Mouse (Mus musculus): ENCODE data around the gene Fign. TPM values are rescaled to one million over a fixed set of nuclear protein-coding genes. Genes with fewer than 3 reads are reported as not detected.

Fign gene
- total RNA-seq (2014; fragmentation: Nextera tagmentation) (not detected in 2 replicates), total RNA-seq (2017) (not detected in 2 replicates)

DNA sequence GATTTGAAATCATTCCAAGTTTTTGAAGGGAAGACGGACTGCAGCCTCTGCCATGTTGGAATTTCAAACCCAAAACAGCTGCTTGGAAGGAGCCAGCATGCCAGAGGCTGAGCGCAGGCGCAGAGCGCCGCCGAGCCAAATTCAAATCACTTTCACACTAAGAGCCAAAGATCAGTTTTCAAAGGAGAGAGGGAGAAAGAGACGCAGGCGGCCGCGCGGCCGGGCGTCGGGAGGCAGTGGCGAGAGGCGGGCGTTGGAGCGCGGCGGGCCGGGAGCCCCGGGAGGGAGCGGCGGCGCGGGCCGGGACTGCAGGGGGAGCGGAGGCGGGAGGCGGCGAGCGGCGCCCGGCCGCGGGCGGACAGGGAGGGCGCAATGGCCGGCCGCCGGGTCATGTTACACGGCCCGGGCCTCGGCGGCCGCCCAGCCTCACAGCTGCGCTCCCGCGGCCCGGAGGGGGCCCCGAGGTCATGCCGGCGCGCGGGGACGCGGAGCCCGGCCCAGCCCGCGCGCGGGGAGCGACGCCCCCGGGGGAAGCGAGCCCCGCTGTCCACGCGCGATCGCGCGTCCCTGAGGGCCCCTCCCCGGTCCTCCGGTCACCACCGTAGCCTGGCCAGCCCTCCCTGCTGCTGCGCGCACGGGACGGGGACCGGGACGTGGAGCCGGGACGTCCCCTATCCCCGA is at the start of gene Fign:
TSS of gene Fign (minus strand) at position 102 of the 681 bp plus-strand sequence.
- no peak for ATAC-seq (replicated peaks; ENCODE audit: low FRiP score, low TSS enrichment, poor library complexity, severe bottlenecking)

DNA sequence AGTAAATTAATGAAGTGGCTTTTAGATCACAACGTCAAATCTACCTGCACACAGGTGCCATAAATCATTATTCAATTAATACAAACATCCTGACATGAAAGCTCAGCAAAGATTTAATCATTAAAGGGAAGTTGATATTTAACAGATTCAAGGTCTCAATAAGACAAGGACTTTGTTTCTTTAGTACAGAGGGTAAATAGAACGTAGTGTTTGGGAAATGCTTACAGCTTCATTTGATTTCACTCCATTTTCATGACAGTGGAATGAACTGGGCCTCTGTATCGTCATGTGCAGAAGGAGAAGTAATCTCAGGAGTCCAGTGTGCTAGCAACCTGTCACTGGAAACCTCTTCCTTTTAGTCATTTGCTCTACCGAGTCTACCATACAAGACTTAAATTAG is 35.8 kb upstream of the Fign start:
- ATAC-seq (replicated peaks; ENCODE audit: low FRiP score, low TSS enrichment, poor library complexity, severe bottlenecking) = no peak

DNA sequence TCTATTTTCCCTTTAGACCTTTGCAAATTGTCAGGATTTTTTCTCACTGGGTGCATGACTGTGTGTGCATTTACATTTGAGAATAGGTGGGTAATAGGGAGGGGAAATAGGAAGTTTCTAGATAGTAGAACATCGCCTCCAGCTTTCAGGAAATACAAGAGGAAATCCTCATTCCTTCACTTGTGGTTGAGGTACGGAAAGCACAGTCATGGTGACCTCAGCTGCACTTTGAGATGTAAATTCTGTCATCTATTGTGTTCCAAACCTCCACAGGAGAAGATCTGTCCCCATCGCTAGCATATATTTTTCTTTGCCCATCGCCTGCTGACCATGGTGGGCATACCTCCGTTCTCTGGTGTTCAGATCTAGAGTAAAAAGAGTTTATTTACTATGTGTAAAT is 22.7 kb upstream of the Fign start:
- ATAC-seq (replicated peaks; ENCODE audit: low FRiP score, low TSS enrichment, poor library complexity, severe bottlenecking) = no peak

DNA sequence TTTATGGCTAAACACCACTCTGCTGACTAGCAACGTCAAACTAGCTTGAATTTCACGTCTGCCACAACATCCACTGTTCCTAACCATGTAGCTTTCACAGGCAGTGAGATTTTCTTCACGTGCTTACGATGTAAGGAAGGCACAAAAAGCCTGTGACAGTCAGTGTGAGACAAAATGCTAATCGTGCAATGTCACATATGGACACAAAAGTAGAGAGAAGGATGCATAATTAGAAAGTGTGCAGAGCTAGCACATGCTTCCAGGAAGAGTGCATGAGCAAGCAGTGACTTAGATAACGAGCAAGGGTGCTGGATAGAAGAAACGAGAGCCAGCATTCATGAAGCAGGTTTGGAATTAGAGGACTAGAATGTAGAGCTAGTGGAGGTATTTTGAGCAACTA is 18.8 kb upstream of the Fign start:
- ATAC-seq (replicated peaks; ENCODE audit: low FRiP score, low TSS enrichment, poor library complexity, severe bottlenecking) = no peak

DNA sequence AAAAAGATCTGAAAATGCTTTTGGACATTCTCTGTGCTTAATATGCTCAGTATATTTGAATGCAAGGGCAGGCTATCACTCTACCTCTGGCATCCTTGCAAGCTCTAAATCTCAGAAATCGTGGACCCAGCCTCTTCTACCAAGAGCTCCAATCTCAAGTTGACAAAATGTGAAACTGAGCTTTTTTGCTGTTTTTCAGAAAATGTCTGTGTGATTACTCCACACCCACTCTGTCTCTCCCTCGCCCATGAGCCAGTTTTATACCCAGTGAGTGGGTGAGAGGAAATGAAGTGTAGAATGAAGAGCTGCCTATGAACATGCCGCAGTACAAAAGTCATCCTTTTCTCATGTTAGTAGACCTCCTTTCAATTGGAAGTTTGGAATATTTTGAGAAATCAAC is 13.3 kb upstream of the Fign start:
- no peak for ATAC-seq (replicated peaks; ENCODE audit: low FRiP score, low TSS enrichment, poor library complexity, severe bottlenecking)

DNA sequence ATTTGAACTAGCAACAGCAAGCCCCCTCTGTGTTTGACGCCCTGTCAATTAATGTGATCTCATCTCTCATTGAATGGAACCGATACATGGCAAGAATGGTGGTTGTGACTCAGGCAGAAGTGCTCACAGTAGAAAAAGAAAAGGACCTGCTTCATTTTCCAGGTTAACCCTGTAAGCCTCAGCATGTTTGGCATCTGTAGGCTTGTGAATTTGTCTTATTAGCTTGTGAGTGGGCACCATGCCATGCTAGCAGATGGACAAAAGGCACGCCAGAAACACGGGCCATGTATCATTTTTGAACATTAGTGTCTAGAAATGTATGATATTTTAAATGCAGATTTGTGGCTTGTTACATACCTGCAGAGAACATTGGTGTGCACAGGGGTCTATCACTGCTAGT is 12.0 kb upstream of the Fign start:
- ATAC-seq (replicated peaks; ENCODE audit: low FRiP score, low TSS enrichment, poor library complexity, severe bottlenecking) = no peak

DNA sequence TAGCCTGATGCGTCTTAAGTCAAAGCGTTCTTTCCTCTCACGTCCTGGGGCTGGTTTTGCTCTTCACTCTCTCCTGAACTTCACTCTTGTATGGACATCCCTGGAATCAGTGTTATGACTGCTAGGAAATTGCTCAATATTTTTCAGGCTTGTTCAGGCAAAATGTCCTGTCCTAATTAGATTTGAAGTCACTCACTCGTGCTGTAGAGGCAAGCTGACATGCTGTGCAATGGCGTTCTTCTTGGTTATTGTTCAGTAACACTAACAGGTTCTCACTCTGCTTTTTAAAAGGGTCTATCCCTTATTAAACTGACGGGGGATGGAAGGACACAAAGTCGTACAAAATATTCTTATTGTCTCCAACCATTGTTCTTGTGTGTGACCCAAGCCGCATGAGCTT is 10.2 kb upstream of the Fign start:
- no peak for ATAC-seq (replicated peaks; ENCODE audit: low FRiP score, low TSS enrichment, poor library complexity, severe bottlenecking)

DNA sequence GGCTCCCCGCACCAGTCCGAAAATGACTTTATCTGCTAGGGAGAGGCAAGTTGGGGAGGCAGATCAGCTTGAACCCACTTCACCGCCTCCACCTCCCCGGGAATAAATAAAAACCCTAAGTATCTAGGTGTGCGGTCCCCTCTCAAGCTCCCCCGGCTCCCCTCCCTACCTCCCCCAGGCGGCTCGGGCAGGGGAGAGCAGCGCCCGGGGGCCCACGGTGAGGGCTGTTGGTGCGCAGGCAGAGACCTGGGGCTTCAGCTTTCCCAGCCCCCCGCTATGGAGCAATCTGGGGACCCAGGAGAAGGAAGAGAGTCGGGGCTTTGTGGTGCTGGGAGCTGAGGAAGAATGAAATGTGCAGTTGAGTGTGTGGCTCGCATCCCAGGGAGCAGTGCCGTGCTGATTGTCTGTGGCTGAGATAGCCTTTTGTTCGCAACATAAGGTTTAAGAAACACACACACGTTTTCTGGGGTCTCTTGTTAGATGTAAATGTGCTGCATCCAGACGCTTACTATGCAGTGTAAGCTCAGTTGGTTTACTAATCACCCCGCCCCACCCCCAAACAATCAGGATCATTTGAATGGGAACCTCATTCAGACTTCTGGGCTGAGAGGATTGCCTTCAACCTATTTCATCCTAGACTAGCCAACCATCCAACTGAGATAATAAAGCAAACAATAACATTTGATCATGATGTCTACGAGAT is 931 bp upstream of the Fign start:
- no peak for ATAC-seq (replicated peaks; ENCODE audit: low FRiP score, low TSS enrichment, poor library complexity, severe bottlenecking)

DNA sequence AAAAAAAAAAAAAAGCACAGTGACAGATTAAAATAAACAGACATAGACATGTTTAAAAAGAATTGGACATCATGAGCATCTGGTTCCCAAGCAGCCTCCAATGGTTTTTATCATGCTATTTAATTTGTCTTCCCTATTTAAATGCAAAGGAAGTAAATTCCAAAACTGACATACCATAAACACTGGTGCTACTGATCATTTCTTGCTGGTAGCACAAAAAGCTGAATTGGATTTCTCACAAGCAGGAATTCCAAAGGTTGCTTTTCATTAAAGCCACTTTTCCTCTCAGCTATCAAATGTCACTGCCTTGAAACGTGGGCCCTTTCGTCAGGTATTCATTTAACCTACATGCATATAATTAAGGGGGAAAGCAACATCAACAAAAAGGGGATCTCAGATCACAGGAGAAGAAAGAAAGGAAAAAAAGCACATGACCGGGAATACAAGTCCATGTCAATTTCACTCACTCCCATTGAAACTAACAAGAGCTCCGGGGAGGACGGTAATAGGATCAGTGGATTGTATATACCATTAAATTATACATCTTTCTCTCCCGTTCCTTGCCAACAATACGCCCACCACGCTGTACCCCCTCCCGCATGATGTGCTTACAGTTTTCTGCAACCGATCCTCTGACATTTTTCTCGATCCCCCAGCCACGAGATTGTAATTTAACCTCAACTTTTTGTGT is 972 bp downstream of the Fign start:
- no peak for ATAC-seq (replicated peaks; ENCODE audit: low FRiP score, low TSS enrichment, poor library complexity, severe bottlenecking)

DNA sequence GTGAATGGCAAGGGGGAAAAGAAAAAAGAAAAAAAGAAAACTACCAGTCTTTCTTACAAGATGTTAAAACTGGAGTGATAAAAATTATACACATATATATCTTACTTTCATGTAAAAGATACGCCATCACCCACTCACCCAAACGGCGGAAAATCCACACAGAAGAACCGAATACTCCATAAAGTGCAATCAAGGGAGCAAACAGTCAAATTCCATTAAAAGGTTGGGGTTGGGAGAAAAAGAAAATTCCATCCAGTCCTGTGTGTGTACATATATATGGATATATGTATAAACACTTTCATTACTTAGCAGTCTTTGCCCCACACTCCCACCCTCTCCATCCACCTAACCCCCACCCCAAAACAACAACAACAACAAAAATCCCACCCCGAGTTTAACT is 1.7 kb downstream of the Fign start:
- ATAC-seq (replicated peaks; ENCODE audit: low FRiP score, low TSS enrichment, poor library complexity, severe bottlenecking) = no peak

DNA sequence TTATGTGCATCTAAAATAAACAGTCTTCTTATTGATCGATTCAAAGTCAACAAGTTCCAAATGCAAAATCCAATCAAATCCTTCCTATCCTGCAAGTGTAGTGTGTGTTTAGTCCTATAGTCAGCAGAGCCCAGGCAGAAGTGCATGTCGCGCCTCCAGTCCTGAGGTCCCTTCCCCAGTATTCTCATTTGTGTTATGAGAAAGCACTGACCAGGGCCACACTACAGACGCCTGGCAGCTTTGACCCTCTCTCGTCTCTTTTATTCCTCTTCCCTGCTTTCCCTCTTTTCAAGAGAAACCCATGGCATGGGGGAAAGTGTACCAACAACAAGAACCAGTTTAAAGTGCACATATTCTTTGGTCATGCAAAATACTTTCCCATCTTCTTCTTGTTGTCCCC is 2.3 kb downstream of the Fign start:
- no peak for ATAC-seq (replicated peaks; ENCODE audit: low FRiP score, low TSS enrichment, poor library complexity, severe bottlenecking)

DNA sequence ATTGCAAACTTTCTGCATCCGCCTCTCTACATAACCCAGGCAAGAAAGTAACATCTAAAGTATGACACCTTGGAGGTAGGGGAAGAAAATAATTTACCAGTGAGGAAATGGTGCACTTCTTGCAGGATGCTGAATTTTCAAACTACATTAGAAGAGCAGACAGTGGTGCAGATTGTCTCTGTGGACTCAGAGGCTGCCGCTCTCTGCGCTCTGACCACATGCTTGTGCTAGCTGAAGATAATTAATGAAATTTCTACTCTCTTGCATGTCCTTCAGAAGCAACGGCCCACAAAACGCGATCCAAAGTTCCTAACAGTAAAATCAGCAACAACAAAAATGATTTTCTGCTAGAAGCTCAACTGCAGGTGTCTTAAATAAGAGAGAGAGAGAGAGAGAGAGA is 4.8 kb downstream of the Fign start:
- ATAC-seq (replicated peaks; ENCODE audit: low FRiP score, low TSS enrichment, poor library complexity, severe bottlenecking) = no peak

DNA sequence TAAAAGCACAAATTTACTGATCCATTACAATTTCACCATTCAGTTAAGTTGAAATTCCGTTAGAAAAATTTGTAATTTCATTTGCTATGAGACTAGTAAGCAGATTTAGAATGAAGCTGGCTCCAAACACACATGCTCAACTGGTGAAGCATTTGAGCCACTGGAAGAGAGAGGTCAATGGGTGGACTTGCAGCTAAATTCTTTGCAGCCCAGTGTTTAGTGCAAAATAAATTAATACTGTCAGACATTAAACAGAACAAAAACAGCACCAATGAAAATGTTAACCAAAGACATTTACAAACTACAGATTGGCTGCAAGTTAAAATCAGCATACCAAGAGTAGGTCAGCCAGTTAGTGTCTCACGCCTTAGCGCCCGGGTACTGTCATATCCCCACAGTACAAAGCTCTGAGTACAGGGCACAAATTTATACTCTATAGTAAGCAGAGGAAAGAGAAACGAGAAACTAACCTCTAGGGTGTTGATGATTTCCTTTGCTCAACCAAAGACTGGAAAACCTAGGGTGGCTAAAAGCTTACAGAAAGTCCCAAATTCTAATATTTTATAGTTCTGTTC is 13.9 kb downstream of the Fign start:
- no peak for ATAC-seq (replicated peaks; ENCODE audit: low FRiP score, low TSS enrichment, poor library complexity, severe bottlenecking)

DNA sequence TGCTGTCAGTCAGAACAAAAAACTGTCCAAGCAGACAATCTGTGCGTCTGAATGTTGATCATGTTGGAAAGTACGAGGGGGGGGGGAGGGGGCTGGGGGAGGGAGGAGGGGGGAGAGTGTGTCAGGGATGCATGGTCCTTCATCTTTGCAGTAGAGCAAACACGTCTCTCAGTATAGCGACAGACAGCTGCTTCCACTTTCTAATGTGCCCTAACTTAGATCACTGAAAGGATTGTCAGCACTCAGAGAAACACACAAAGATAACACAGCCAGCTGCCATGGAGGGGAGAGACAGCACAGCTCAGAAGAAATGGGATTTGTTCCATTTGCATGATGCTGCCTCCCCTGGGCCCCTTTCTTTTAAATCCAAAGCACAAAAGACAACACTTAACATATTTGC is 18.1 kb downstream of the Fign start:
- ATAC-seq (replicated peaks; ENCODE audit: low FRiP score, low TSS enrichment, poor library complexity, severe bottlenecking) = no peak

DNA sequence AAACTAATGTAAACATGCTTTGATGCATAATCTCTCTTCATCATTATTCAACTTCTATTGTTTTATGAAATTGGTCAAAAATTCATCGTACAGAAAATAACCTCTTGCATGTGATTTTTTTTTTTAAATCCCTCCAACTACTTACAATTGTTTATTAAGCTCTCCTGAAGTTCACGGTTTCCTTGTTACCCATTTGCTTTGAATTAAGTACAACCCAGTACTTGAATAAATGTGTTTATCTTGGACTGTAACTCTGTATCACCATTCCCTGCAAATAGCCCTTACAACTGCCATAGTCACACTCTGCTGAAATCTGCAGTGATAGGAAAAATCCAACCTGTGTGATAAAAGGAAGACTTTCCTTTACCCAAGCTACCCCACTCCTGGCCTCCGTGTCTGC is 19.3 kb downstream of the Fign start:
- ATAC-seq (replicated peaks; ENCODE audit: low FRiP score, low TSS enrichment, poor library complexity, severe bottlenecking) = no peak

DNA sequence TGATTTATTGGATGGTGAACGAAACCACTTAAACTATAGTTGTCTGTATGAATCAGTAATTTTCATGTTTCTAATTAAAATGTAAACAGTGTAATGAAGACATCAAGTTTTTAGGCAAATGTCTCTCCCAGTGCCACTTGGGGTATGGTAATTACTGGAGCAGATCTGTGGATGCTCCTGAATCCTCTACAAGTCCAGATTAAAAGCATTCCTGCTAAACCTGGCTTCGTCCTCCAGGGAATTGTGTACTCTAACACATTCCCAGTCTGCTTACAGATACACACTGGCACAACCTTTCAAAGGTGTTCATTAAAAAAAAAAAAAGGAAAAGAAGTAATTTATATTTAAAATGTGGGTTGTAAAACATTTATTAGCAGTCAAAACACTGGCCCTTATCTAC is 20.0 kb downstream of the Fign start:
- no peak for ATAC-seq (replicated peaks; ENCODE audit: low FRiP score, low TSS enrichment, poor library complexity, severe bottlenecking)

DNA sequence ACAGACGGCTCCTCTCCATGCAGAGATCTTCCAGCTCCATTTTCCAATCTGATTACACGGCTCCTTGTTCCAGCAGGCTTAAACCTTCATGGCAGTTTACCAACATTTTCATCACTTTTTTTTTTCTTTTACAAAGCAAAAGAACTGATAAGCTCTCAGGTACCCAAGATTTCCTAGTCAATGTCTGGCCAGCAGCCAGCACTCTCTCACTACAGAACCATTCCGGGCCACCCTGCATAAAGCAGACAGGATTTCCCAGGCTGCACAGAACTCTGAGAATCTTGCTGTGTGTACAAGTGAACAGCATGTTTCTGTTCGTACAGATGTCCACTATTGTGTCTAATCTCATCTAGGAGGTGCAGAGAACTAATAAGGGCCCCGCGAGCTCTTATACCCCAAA is 22.0 kb downstream of the Fign start:
- ATAC-seq (replicated peaks; ENCODE audit: low FRiP score, low TSS enrichment, poor library complexity, severe bottlenecking) = no peak

DNA sequence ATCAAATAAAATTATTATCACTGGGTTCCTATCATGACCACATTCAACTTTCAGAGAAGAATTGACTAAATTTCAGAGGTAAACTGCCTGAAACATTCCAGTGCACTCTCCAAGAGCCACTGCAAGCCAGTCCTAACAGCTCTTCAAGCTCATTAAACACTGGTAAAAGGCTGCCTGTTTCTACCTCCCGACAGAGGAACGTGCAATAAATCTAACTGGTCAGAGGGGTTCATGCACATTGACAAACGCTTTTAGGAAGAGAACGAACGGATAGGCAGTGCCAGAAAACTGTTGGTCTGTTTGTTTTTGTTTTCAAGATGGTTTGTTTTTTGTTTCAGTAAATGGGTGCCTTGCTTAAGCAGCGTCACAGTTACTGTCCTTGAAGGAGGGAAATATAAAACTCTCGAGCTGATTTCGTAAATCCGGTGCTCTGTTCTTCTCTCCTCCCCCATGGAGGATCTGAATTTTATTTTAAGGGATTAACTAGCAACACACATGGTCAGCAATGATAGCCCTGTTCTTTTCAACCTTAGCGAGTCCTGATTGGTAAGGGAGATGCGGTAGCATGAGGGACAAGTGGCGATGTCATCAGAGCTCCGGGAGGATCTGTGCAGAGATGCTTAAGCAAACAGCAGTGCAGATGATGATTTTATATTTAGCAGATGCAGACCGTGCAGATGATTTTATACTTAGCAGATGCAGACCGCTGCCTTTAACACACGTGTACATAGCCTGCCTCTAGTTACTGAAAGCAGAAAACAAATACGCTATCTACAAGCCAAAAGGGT is 23.0 kb downstream of the Fign start:
- no peak for ATAC-seq (replicated peaks; ENCODE audit: low FRiP score, low TSS enrichment, poor library complexity, severe bottlenecking)

DNA sequence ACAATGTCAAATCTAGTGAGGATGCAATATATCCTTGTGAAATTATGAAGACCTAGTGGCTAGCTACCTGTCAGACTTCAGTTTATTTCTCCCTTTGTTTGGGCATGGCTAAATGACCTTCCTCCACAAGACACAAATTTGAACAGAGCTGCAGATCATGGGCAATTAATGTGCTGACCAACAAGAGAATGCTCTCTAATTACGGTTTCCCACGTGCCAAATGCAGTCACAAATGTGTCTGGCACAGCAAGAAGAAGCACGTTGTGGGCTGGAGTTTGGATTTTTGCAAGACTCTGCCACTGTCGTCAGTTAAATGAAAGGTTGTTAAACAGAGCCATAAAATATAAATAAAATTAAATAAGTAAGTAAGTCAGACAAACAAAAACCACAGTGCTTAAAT is 25.7 kb downstream of the Fign start:
- no peak for ATAC-seq (replicated peaks; ENCODE audit: low FRiP score, low TSS enrichment, poor library complexity, severe bottlenecking)
